Comparison of ENCODE assay signal across 10 mouse cellular contexts in genomic region chr16:45676462-45676861, GRCm38 (mm10). TPM values are rescaled to one million over a fixed set of nuclear protein-coding genes. Genes with fewer than 3 reads are reported as not detected.
DNase-seq lines count a peak whose midpoint lies in the region; ATAC-seq and TF ChIP-seq lines count a peak whose summit lies in the region.
"Had no signal": no experiment of that assay in that cellular context is flagged by ENCODE, and none has a peak within 500 bp of the region (broad histone marks: within the 10 kb centered on the region; RNA-seq: fewer than 3 reads in every experiment).

No protein-coding gene starts in this region.

- 35% methylated on average over 1 of the region's 1 CpGs for WGBS in cerebellum, adult 2 months
- 42% methylated on average over 1 of the region's 1 CpGs for WGBS in kidney, embryonic 14.5 days

- no peaks in the 10 kb centered on the region for H3K4me1 ChIP-seq in cerebellum, adult 2 months (ENCODE audit: control insufficient read depth, insufficient read depth, low read length)
- H3K4me1 ChIP-seq in kidney, embryonic 14.5 days (ENCODE audit: control insufficient read depth, insufficient read depth, low read length) = no peaks in the 10 kb centered on the region

- no peaks in the 10 kb centered on the region for H3K9me3 ChIP-seq in kidney, embryonic 14.5 days (ENCODE audit: control insufficient read depth, low read length)

- no peaks in the 10 kb centered on the region for H3K27me3 ChIP-seq in cerebellum, adult 2 months (ENCODE audit: control insufficient read depth, insufficient read depth, low read length)
- no peaks in the 10 kb centered on the region for H3K27me3 ChIP-seq in kidney, embryonic 14.5 days (ENCODE audit: control insufficient read depth, insufficient read depth, low read length)

- H3K27ac ChIP-seq in cerebellum, adult 2 months (ENCODE audit: insufficient read depth, low read length) = no peak overlapping the region
- no peak overlapping the region for H3K27ac ChIP-seq in kidney, embryonic 14.5 days (ENCODE audit: low read depth, low read length)

- no peak overlapping the region for H3K4me3 ChIP-seq in cerebellum, adult 2 months (replicated peaks; ENCODE audit: insufficient read depth, low read depth, low read length)
- H3K4me3 ChIP-seq in kidney, embryonic 14.5 days (ENCODE audit: low read length) = no peak overlapping the region

- TF ChIP-seq CTCF in cerebellum, adult 2 months (IDR thresholded peaks at IDR 0.05; ENCODE audit: borderline replicate concordance, insufficient read depth, low read depth, low read length) = peak; percentile 29; the same call in 1 of the 2 replicates

- H3K9ac ChIP-seq in kidney, embryonic 14.5 days (ENCODE audit: low read depth, low read length) = no peak overlapping the region

- DNase-seq in cerebellum, adult 2 months = no peak
- DNase-seq in cerebellum, postnatal 4 days (ENCODE audit: low spot score in 2 of 2) = no peak
- peak; percentile 15 for DNase-seq in kidney, postnatal 14 days
- DNase-seq in CD4-positive helper T cell, adult 2 months (ENCODE audit: low read depth, low spot score) = peak; percentile 10
- no peak for DNase-seq in ovary, postnatal 14 days (ENCODE audit: low spot score)
- DNase-seq in left cerebral cortex, adult 18-20 months (ENCODE audit: low spot score in 2 of 2) = no peak
- DNase-seq: right cerebral cortex, adult 18-20 months had no signal

- ATAC-seq in kidney, embryonic 14.5 days (ENCODE audit: low FRiP score, low TSS enrichment) = no peak
- ATAC-seq in hematopoietic stem cell, adult 5-6 weeks (replicated peaks in 1 of 2; ENCODE audit: insufficient read depth in 1 of 2, low FRiP score in 2 of 2, low TSS enrichment in 1 of 2, low read depth in 1 of 2, poor library complexity in 2 of 2, severe bottlenecking in 2 of 2) = peak; percentile 60 to 81; a peak in 2 of 4 replicates

- no peak overlapping the region for H3K4me2 ChIP-seq in kidney, embryonic 14.5 days (replicated peaks; ENCODE audit: low read depth, low read length)

- H3K36me3 ChIP-seq in kidney, embryonic 14.5 days (ENCODE audit: control insufficient read depth, insufficient read depth, low read length) = no peaks in the 10 kb centered on the region

- TF ChIP-seq POLR2A in cerebellum, adult 2 months (IDR thresholded peaks at IDR 0.05; ENCODE audit: borderline replicate concordance, insufficient read depth, low read length) = no peak

RNA-seq across cellular contexts. Expression of gene Tmprss7, which starts 17.0 kb away (rescaled TPM):
- polyA plus RNA-seq in cerebellum, adult 2 months (2012; rRNA removed) = 2.5 and 2.8 TPM in 2 replicates
- not detected in 2 replicates for polyA plus RNA-seq in kidney, embryonic 14.5 days (2014; fragmentation: Nextera tagmentation; extraction: Ambion mirVana)
- total RNA-seq in hematopoietic stem cell, adult 5-6 weeks (2017) = 0.25 and 1.3 TPM in 2 replicates
- 1 to 10 TPM; 1.5 to 2.7 TPM for total RNA-seq in left cerebral cortex, adult 18-20 months (2021)
- total RNA-seq: heart, adult 18-20 months had no signal

RNA-seq across cellular contexts. Expression of gene BC016579, which starts 22.6 kb away (rescaled TPM):
- polyA plus RNA-seq in cerebellum, adult 2 months (2012; rRNA removed) = 0.36 and 0.47 TPM in 2 replicates
- polyA plus RNA-seq in kidney, embryonic 14.5 days (2014; fragmentation: Nextera tagmentation; extraction: Ambion mirVana) = 0.16 and 0.31 TPM in 2 replicates
- total RNA-seq in hematopoietic stem cell, adult 5-6 weeks (2017) = 3.9 and 8.8 TPM in 2 replicates
- under 1 TPM in 1 of 2 experiments, not detected in 1; 0.26 TPM for total RNA-seq in left cerebral cortex, adult 18-20 months (2021)
- total RNA-seq: heart, adult 18-20 months had no signal

RNA-seq across cellular contexts. Expression of gene Tagln3, which starts 47.9 kb away (rescaled TPM):
- polyA plus RNA-seq in cerebellum, adult 2 months (2012; rRNA removed) = 808 and 848 TPM in 2 replicates
- polyA plus RNA-seq in kidney, embryonic 14.5 days (2014; fragmentation: Nextera tagmentation; extraction: Ambion mirVana) = 8.0 and 8.5 TPM in 2 replicates
- not detected in 2 replicates for total RNA-seq in hematopoietic stem cell, adult 5-6 weeks (2017)
- 100 to 1,000 TPM; 320 to 341 TPM for total RNA-seq in left cerebral cortex, adult 18-20 months (2021)

Comparison
In these comparisons a context has a peak if more than half of its experiments do, and no peak if none do; other contexts are left out.
1. DNase-seq: peak in kidney, postnatal 14 days (single experiment) and CD4-positive helper T cell, adult 2 months (single experiment); none in cerebellum, adult 2 months (0 of 2), cerebellum, postnatal 4 days (0 of 2), ovary, postnatal 14 days (single experiment) and left cerebral cortex, adult 18-20 months (0 of 2).
2. RNA of gene Tagln3, which starts 47.9 kb away (total RNA-seq): 320 to 341 TPM in left cerebral cortex, adult 18-20 months; not detected in hematopoietic stem cell, adult 5-6 weeks; every median in the first group is over 100 times any median in the second.